Mouse (Mus musculus) monocyte, adult 2 months (primary cell): ENCODE data around the gene Adgrf5.
"Not testable (repeated sequence)": the region's sequence is repeated elsewhere in the genome, so short reads cannot be mapped to it uniquely, and the experiment has no call there.

ENCODE experiments used
- DNase-seq, 2 experiments: peaks; one replicate each; pipeline ENCODE4 v3.0.0; 2022; ENCODE audit warnings: low spot score in 2 of 2, low read depth in 1 of 2

Adgrf5 gene

DNA sequence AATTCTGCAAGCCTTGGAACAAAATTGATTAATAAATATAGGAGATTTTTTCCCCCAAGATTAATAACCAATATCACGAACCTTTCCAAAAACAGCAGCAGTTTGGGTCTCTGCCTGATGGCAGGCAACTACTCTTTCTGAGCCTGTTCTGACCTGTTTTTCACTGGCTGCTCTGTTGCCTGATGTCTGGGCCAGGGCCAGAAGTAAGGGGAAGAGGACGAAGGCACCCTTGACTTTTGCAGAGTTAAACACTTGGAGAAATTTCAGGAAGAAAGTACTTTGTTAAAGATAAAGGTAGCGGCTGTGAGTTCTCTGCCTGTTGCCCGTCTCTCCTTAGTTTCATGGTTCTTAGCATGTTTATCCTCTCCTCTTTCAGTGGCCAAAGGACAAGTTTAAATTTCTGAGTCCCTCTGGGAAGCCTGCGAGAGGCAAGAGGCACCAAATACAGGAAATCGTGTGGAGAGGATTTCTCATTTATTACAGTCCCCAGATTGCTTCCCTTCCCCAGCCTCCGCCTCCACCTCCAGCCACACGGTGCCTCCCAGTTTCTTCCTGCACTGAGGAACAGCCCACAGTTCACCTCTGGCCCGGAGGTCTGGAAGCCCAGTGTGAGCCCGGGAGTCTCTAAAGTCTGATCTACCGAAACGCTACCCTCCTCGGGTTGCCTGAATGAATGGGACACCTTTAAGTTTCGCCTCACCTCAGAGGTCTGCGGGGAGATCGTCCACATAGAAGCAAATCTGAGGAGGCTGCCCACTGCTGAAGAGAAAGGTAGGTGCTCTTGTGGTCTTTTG, at the start of gene Adgrf5:
Gene Adgrf5 (plus strand): TSS at position 626 of the 794 bp plus-strand sequence.
- DNase-seq, result no peak

- no peak for DNase-seq
These were observed 34.1 kb upstream of the Adgrf5 start for GRCm38 (mm10) chr17:43325986-43326671.

DNA sequence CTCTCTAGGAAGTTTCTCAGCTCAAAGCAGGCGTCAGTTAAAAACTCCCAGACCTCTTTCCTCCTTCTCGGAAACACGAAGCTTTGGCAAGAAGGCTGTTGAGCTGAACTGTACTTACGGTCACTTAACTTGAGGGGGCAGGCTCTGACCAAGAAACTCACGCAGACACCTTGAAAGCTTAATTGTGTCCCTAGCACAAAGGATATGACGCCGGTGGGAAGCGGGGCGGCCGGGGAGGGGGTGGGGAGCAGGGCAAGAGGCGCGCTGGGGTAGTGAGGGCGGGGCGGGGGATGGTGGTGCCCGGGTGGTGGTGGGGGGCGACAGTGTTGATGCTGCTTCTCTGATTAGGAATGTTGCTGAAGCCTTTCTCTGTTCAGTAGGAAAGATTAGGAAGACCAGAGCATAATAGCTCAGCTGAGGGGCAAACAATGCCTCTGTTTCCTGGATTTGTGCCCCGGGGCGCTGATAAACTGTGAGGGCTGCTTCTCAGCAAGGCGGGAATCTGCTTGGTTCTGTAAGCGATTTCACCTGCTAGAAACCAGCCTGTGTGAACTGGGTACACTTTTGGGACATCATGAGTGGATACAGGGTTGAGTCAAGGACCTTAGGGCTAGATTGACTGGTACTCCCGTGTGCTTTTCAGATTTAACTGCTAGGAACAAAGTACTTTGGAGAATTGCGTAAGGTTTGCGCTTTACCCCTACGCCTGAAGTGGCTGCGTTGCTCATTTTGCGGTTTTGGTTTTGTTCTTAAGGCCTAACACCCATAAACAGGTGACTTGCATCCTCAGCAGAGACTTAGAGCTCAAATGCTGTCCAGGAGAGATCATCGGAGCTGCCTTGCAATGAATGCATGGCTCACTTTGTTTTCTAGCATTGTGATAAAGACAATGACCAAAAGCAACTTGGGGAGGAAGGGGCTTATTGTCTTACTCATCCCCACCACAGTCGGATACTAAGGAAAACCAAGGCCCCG, 33.2 kb upstream of the Adgrf5 start:
- no peak for DNase-seq

DNA sequence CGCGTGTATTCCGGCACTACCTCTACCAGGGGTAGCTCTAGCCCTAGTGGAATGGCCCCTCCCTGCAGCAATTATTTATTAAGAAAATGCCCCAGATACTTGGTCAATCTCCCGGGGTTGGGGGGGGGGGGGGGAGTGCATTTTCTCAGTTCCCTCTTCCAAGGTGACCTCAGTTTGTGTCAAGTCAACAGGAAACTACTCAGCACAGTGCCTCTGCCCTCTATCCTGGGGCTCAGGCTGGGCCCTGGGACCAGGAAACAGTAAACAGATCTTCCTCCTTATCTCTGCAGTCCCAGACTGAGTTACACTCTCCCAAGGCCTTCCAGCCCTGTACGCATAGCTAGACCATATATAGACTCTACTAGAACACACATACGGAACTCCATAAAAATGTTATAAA, 32.4 kb upstream of the Adgrf5 start:
- no peak for DNase-seq

DNA sequence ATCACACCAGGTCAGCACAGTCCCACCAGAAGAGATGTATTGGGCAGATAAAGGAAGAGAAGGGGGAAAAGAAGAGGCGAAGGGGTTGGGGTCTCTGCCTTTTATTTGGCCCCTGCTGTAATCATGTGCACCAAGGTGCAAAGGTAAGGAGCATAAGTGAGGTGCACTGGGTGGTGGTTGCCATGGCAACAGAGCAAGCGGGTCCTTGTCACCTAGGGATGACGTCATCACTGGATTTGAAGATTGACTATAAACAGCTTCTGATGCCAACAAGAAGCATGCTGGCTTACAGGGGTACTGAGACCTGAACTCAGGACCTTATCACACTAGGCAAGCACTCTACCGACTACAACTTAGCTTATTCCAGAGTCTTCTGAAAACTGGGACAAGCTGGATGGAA, 31.0 kb upstream of the Adgrf5 start:
- DNase-seq, result no peak

DNA sequence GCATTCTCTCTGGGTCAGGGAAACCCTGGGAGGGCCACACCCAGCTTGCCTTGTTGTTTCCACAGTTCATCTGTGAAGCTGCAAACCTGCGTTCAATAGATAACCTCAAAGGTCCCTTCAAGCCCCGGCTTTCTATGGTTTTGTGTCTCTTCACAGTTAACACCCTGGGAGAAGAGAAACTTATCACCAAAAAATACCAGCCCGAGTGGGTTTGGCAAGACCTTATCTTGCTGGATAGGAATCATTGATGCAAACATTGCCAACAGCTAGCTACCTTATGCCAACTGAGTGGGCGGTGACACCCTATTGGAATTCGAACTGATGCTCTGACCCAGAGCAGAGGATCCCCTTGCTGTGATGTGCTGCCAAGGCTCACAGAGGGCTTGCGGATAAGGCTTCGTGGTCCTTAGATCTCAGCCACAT, 30.5 kb upstream of the Adgrf5 start:
- no peak for DNase-seq

- no peak for DNase-seq
These were observed 27.6 kb upstream of the Adgrf5 start for GRCm38 (mm10) chr17:43332686-43333085.

DNA sequence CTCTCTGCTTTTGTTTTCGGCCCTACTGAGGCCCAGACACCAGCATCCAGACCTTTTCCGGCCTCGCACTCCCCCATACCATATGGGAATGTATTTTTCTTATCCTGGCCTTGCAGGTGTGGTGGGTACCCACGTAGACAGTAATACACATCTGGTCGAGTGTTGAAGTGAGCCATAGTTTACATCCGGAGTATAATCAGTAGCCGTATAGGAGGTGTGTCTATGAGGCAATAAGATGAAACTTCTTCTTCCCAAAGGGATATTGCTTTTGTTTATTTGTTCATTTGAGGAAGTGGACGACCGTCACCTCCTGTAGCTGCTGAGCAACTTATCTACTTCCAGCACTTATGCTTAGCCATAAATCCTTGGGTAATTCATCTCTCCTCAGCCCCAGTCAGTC, 26.2 kb upstream of the Adgrf5 start:
- no peak for DNase-seq

GRCm38 (mm10) chr17:43337643-43338042, 22.6 kb upstream of the Adgrf5 start:
- no peak for DNase-seq

GRCm38 (mm10) chr17:43338279-43338678, 22.0 kb upstream of the Adgrf5 start:
- DNase-seq, result no peak

DNA sequence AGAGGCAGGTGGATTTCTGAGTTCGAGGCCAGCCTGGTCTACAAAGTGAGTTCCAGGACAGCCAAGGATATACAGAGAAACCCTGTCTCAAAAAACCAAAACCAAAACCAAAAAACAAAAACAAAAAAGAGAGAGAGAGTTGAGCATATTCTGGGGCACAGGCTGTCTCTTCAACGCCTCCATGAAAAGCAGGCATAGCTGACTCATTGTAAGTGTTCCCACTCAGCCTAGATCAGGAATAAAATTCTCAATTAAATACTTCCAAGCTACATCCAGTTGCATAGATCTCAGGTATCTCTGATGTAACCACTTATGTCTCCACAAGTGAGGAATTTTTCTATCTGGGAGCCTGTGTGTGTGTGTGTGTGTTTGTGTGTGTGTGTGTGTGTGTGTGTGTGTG, 13.8 kb upstream of the Adgrf5 start:
- DNase-seq, result not testable (repeated sequence)

DNA sequence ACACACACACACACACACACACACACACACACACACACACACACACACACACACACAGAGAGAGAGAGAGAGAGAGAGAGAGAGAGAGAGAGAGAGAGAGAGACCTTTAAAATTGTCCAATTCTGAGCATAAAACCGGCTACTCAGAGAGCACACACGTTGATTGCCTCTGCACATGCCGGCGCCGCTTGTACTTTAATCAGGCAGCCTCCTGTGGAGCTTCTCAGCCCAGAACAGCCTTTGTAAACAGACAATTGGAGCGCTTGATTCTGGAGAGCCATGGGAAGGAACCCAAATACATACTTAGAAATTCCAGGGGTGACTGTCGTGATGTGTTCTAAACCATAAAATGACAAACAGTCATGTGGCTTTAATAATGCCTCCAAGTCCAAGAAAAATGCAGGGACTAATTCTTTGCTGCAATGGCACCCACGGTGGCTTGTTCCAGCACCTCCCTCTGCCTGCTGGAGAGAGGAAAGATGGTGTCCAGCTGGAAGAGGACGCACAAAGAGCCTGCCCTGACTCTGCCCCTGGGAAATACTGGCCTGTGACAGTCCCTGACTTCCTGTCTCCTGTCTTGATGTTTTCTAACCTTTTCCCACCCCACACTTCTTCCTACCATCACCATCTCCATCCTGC, 2.2 kb upstream of the Adgrf5 start:
- no peak for DNase-seq

GRCm38 (mm10) chr17:43361021-43361420, 770 bp downstream of the Adgrf5 start:
- DNase-seq, result no peak

- DNase-seq, result no peak
These were observed 2.1 kb downstream of the Adgrf5 start for GRCm38 (mm10) chr17:43362362-43362761.

DNA sequence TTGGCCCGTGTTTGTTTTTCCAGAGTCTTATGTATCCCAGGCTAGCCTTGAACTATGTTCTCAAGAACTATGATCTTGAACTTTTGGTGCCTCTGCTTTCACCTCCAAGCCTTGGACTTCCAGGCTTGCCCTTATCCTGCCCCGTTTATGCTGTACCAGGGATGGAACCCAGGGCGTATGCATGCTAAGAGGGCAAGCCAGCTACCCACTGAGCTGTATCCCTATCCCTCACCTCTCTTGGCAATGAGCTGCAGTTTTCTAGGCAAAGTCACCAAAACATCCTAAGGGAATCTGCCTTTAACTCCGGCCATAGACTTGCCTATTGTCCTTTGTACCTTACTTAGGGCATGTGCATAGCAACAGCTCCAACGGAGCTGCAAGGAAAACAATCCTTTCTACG, 2.6 kb downstream of the Adgrf5 start:
- DNase-seq, result no peak

DNA sequence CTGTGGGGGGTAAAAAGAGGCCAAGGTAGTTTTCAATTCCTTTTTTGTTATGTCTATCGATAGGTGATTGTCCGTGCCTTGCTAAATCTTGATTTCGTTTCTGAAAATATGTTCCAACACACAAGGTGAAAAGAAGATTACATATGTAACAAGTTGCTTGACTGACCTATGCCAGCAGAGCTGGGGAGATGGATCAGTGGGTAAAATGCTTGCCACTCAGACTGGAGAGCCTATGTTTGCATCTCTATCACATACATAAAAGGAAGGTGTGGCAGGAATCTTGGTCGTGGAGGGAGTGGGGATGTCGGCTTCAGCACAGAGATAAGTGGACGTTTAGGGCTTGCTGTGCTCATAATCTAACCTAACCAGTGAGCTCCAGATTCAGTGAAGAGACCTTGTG, 3.7 kb downstream of the Adgrf5 start:
- no peak for DNase-seq

GRCm38 (mm10) chr17:43365297-43365696, 5.0 kb downstream of the Adgrf5 start:
- no peak for DNase-seq

DNA sequence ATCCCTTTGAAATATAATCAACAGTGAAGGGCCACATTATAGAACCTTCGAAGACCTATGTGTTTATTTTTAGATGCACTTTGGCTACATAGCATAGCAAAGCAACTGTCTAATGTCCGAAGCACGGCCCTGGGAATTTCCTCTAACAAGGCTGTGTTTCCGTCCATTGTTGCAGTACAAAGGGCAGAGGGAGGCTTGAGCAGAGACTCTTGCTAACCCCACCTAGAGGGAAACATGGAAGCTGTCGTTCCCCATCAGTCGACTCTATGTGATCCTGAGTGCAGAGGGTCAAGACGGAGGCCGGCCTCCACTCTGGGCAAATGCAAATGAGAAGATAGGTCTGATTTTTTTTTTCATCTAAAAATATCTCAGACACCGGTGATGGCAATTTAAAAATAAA, 6.2 kb downstream of the Adgrf5 start:
- no peak for DNase-seq

DNA sequence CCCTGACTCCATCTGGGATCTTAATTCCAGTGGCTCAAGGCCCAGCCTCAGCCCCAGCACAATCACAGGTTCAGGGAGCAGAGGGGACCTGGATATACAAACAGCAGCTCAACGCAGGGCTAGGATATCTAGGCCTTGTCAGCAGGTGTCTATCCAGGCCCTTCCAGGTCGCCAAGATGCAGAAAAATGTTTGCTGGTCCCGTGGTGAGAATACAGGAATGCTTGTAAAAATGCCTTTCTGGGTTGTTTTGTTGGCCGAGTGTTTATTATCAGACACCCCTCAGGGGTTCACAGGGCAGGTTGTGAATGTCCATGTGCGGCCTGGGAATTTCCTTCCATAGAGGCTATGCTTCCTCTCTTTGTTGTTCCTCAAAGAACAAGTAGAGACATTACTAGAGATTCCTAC, 7.9 kb downstream of the Adgrf5 start:
- no peak for DNase-seq

- DNase-seq, result no peak
These were observed 12.4 kb downstream of the Adgrf5 start for GRCm38 (mm10) chr17:43372604-43373003.

DNA sequence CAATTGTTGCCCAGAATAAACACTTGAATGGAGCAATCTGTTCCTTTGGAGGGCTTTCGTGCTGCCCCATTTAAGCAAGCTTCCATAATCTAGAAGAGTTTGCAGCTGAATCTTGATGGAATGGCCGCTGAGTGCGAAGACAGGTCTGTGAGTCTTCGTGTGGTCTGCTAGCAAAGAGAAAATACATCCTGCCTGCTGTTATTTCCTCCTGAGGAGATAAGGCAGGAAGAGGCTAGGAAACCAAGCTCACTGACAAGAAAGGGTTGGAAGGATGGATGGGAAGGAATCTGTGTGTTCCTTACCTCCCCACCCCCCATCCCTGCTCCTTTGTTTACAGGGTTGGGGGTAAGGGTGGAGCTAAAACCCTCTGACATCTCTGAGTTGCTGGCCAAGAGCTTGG, 13.8 kb downstream of the Adgrf5 start:
- DNase-seq, result no peak
